Mouse (Mus musculus): ENCODE data around the gene Dab2ip. TPM values are rescaled to one million over a fixed set of nuclear protein-coding genes. Genes with fewer than 3 reads are reported as not detected.
A peak's percentile ranks its signal among the peaks of the same experiment; 100 is the strongest.

Gene Dab2ip
- polyA plus RNA-seq, 1 experiment from 2014 or later: 56.9 TPM

DNA sequence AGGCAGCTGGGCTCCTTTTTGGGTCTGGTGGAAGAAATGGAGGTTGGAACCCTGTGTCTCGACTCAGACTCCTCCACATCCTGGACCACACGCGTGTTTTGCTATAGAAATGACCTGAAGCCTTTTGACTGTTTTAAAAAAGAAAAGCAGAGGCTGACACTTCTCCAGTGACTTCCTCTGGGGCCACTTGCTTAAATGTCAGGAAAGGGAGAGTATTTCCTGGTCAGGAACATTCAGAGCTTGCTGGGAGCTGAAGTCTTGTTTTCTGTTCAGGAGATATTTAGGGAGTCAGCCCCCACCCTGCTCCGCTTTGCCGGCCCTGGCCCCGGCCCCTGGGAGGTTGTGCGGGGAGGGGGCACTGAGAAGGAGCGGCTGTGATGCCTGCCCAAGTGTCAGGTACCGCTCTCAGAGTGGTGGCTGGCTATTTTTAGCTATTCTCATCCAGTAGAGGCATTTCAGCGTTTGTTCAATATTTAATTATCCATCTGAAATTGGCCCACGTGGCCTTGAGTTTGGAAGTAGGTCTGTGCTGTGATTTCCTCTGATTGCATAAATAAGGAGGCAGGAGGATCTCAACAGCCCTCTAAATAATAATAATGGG, 69.3 kb downstream of the Dab2ip start:
- WGBS: 63% methylated on average over 11 of the region's 11 CpGs
- H3K4me2 ChIP-seq: no peak overlapping the region
- H3K4me3 ChIP-seq (replicated peaks): no peak overlapping the region
- H3K4me1 ChIP-seq: peaks cover 56% of the 10 kb centered on the region
- peak overlapping the region; percentile 59; the same call in 1 of the 2 replicates for H3K27ac ChIP-seq
- ATAC-seq (ENCODE audit: low FRiP score): no peak
- no peaks in the 10 kb centered on the region for H3K9me3 ChIP-seq
- H3K9ac ChIP-seq: no peak overlapping the region
- H3K36me3 ChIP-seq (replicated peaks): peaks cover 6% of the 10 kb centered on the region; the same call in 1 of the 2 replicates
- H3K27me3 ChIP-seq: no peaks in the 10 kb centered on the region

DNA sequence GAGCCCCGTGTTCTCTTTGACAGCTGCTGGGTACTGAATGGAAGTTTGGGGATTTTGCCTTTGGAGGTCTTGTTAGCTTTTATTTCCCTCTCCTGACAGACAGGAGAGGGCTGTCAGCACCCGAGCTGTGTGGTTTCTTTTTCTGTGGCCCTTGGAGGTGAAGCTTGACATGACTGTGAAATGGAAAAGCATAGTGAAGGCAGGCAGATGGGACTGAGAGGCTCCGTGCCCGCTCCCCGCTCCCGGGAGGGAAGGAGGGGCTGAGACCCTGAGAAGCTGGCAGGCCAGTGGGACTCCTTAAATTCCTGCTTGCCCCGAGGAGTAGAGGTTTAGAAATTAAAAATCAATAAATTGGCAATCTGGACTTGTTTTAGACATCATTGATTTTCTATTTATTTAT, 70.0 kb downstream of the Dab2ip start:
- Histone ChIP-seq H3K4me1 (peaks cover 49% of the 10 kb centered on the region), H3K27me3 (no peaks in the 10 kb centered on the region), H3K9me3 (no peaks in the 10 kb centered on the region), H3K4me2 (no peak overlapping the region), H3K4me3 (replicated peaks) (no peak overlapping the region), H3K27ac (peak overlapping the region; percentile 59; the same call in 1 of the 2 replicates), H3K9ac (no peak overlapping the region), H3K36me3 (replicated peaks) (peaks cover 6% of the 10 kb centered on the region; the same call in 1 of the 2 replicates)
- ATAC-seq (ENCODE audit: low FRiP score): no peak
- 52% methylated on average over 7 of the region's 7 CpGs for whole genome bisulfite sequencing

DNA sequence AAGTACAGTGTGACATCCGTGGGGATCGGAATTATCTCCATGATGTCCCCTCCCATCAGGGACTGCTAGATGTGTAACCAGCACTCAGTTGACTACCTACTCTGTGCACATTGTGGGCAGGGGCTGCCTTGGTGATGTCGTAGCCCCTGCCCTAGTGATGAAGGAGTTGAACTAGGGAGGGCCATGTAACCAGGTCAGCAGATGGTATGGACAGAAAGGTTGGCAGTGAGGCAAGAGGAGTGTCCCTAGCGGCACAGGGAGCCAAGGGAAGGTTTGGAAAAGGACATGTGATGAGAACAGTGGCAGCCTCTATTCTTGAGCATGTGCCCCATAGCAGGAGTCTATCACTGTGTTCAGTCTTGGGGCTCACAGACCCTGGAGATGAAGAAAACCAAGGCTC, 70.6 kb downstream of the Dab2ip start:
- H3K27ac ChIP-seq: no peak overlapping the region
- no peak overlapping the region for H3K4me3 ChIP-seq (replicated peaks)
- H3K9me3 ChIP-seq: no peaks in the 10 kb centered on the region
- ATAC-seq (ENCODE audit: low FRiP score): no peak
- peaks cover 6% of the 10 kb centered on the region; the same call in 1 of the 2 replicates for H3K36me3 ChIP-seq (replicated peaks)
- 84% methylated on average over 4 of the region's 4 CpGs for WGBS
- no peak overlapping the region for H3K4me2 ChIP-seq
- no peaks in the 10 kb centered on the region for H3K27me3 ChIP-seq
- H3K4me1 ChIP-seq: peaks cover 43% of the 10 kb centered on the region
- no peak overlapping the region for H3K9ac ChIP-seq

DNA sequence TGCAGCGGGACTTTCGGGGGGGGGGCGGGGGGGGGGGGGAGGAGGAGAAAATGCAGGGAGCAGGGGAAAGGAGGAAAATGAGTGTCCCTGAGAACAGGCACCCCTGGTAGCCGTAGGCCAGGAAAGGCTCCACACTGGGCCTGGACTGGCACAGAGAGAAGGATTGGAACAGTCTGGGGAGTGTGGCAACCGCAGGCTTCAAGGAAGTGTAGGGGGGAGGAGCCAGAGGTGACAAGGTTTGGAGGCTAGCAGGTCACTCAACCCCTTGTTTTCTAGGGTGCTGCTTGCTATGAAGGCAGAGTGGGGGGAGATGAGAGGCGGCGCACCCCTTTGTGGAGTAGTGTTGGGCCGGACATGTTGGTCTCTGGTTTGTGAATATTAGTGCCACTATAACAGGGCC, 71.1 kb downstream of the Dab2ip start:
- no peak for ATAC-seq (ENCODE audit: low FRiP score)
- Histone ChIP-seq H3K9ac (no peak overlapping the region), H3K4me3 (replicated peaks) (no peak overlapping the region), H3K27me3 (no peaks in the 10 kb centered on the region), H3K36me3 (replicated peaks) (peaks cover 6% of the 10 kb centered on the region; the same call in 1 of the 2 replicates), H3K9me3 (no peaks in the 10 kb centered on the region), H3K27ac (no peak overlapping the region), H3K4me2 (no peak overlapping the region), H3K4me1 (peaks cover 39% of the 10 kb centered on the region)
- 93% methylated on average over 5 of the region's 8 CpGs for WGBS

DNA sequence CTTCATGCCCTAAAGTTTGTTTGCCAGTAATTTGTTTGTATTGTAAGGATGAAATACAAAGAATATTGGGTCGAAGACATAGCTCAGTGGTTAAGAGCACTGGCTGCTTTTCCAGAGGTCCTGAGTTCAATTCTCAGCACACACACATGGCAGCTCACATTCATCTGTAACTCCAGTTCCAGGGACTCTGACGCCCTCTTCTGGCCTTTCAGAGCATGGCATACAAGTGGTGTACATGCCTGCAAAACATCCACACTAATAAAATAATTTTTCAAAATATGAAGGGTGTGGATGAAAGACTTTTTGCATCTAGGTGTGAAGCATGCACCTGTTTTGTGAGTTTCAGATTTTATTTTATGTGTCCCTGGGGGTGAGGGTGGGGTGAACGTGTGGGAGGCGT, 75.3 kb downstream of the Dab2ip start:
- H3K27ac ChIP-seq: no peak overlapping the region
- no peak overlapping the region for H3K4me2 ChIP-seq
- H3K36me3 ChIP-seq (replicated peaks): peaks cover 13% of the 10 kb centered on the region; the same call in 1 of the 2 replicates
- peaks cover 16% of the 10 kb centered on the region for H3K4me1 ChIP-seq
- H3K4me3 ChIP-seq (replicated peaks): no peak overlapping the region
- H3K9ac ChIP-seq: no peak overlapping the region
- H3K9me3 ChIP-seq: no peaks in the 10 kb centered on the region
- no peaks in the 10 kb centered on the region for H3K27me3 ChIP-seq
- no peak for ATAC-seq (ENCODE audit: low FRiP score)
- 87% methylated on average over 4 of the region's 4 CpGs for WGBS

DNA sequence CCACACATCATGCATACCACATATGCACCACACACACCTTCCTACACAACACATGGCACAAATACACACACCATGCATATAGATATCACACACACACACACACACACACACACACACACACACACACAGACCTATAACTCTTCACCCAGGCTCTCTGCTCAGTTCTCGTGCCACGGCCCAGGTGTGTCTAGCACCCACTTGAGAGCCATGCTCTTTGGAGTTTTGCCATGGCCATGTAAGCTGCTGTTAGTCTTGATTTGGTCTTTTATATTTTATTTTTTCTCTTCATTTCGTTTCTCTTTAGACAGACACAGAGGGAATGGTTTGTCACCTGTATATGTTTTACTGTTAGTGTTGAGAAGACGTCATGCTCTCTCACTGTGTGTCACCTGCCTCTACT, 76.9 kb downstream of the Dab2ip start:
- peaks cover 8% of the 10 kb centered on the region; the same call in 1 of the 2 replicates for H3K36me3 ChIP-seq (replicated peaks)
- H3K27me3 ChIP-seq: no peaks in the 10 kb centered on the region
- H3K9ac ChIP-seq: no peak overlapping the region
- ATAC-seq (ENCODE audit: low FRiP score): no peak
- H3K4me3 ChIP-seq (replicated peaks): no peak overlapping the region
- H3K4me1 ChIP-seq: peaks cover 13% of the 10 kb centered on the region
- no peaks in the 10 kb centered on the region for H3K9me3 ChIP-seq
- 88% methylated on average over 4 of the region's 4 CpGs for WGBS
- no peak overlapping the region for H3K27ac ChIP-seq
- H3K4me2 ChIP-seq: no peak overlapping the region

DNA sequence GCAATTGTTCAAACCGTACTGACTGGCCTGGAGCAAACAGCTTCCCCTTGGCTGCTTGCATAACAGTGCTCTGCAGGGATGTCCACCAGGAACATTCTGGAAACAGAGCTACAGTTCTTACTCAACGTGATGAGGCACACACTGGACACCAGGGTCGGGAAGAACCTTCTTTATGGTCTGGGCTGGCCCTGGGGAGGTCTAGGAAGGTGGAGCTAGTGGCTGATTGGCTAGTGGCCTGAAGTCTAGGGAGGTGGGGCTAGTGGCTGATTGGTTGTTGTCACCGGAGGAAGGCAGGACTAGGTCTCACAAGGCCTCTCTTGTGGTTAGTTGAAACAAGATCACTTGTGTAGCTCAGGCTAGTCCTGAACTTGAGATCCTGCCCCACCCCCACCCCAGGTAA, 77.5 kb downstream of the Dab2ip start:
- ATAC-seq (ENCODE audit: low FRiP score): no peak
- no peak overlapping the region for H3K9ac ChIP-seq
- H3K9me3 ChIP-seq: no peaks in the 10 kb centered on the region
- H3K4me2 ChIP-seq: no peak overlapping the region
- H3K4me1 ChIP-seq: peaks cover 13% of the 10 kb centered on the region
- peaks cover 8% of the 10 kb centered on the region; the same call in 1 of the 2 replicates for H3K36me3 ChIP-seq (replicated peaks)
- H3K4me3 ChIP-seq (replicated peaks): no peak overlapping the region
- no peaks in the 10 kb centered on the region for H3K27me3 ChIP-seq
- 78% methylated on average over 4 of the region's 4 CpGs for WGBS
- H3K27ac ChIP-seq: no peak overlapping the region

DNA sequence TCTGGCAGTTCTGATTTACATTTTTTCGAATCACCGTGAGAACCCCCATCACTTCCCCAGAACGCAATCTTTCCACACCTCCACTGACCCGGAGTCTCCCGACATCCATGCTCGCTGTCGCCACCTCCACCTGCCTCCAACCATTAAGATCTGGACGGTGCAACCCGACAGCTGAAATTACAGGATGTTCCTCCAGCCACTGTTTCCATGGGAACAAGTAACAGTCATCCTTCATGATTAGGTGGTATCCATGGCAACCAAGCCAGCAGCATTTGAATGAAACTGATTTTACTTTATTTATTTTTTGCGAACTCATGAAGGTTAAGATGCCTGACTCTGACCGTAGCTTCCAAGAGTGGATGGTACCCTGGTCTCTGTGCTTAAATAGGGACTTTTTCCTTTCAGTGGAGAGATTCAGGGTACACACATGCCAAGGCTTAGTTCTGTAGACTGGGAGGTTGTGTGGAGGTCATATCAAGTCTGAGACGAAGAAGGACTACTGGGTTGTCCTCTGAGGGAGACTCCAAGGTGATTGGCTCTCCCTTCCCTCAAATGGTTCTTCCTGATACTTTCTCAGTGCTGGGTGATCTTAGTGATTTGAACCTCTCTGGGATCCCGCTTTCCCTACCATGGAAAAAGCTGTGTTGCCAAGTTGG, 79.9 kb downstream of the Dab2ip start:
- H3K27ac ChIP-seq: 0 out of 2 replicates have a peak overlapping the region, but pooled peaks have one; percentile 44
- no peaks in the 10 kb centered on the region for H3K27me3 ChIP-seq

DNA sequence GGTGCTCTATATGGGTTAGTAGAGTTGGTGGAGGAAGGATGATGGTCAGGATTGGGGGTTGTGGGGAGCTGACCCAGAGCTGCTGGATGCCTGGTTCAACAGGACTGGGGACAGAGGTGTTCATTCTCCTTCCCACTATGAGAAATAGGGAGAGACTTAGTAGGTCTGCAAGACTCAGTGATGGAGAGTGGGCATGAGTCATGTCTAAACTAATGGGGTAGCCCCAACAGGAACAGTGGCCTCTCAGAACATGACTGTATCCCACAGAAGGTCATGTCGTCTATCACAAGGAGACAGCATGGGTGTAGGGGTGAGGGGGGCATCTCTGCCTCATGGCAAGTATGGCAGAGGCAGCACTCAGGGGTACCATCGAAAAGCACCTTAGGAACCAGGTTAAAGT, 81.7 kb downstream of the Dab2ip start:
- H3K4me2 ChIP-seq: no peak overlapping the region
- 94% methylated on average over 2 of the region's 2 CpGs for WGBS
- H3K9ac ChIP-seq: no peak overlapping the region
- H3K4me1 ChIP-seq: peaks cover 13% of the 10 kb centered on the region
- no peaks in the 10 kb centered on the region for H3K27me3 ChIP-seq
- no peaks in the 10 kb centered on the region for H3K9me3 ChIP-seq
- peaks cover 18% of the 10 kb centered on the region for H3K36me3 ChIP-seq (replicated peaks)
- H3K4me3 ChIP-seq (replicated peaks): no peak overlapping the region
- no peak overlapping the region for H3K27ac ChIP-seq
- no peak for ATAC-seq (ENCODE audit: low FRiP score)

More for the DNA sequence above, 79.9 kb downstream of the Dab2ip start:
- Histone ChIP-seq H3K4me2 (no peak overlapping the region), H3K4me1 (peaks cover 13% of the 10 kb centered on the region), H3K4me3 (replicated peaks) (no peak overlapping the region), H3K9ac (no peak overlapping the region), H3K9me3 (no peaks in the 10 kb centered on the region), H3K36me3 (replicated peaks) (peaks cover 8% of the 10 kb centered on the region; the same call in 1 of the 2 replicates)
- peak; percentile 81 for ATAC-seq (ENCODE audit: low FRiP score)
- WGBS: 67% methylated on average over 13 of the region's 13 CpGs

DNA sequence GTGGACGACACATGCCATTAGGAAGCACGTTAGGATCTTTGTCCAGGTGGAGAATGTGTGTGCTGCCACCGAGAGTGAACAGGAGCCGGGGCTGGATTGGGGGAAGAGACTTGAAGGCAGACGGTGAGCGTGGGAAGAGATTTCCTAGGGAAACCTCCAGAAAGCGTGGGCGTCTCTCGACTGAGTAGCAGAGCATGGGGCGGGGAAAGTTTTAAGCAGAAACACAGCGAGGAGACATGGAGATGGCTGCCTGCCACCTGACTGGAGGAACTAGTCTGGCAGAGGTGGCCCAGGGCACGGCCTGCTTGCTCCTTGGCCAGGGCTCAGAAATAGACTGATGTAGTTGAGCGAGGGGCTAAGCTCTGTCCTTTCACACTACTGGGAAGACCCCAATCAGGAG, 82.5 kb downstream of the Dab2ip start:
- Histone ChIP-seq H3K36me3 (replicated peaks) (peaks cover 20% of the 10 kb centered on the region), H3K4me3 (replicated peaks) (no peak overlapping the region), H3K9ac (no peak overlapping the region), H3K27me3 (no peaks in the 10 kb centered on the region), H3K4me1 (peaks cover 13% of the 10 kb centered on the region), H3K4me2 (no peak overlapping the region), H3K9me3 (no peaks in the 10 kb centered on the region), H3K27ac (no peak overlapping the region)
- no peak for ATAC-seq (ENCODE audit: low FRiP score)
- 85% methylated on average over 13 of the region's 13 CpGs for WGBS

DNA sequence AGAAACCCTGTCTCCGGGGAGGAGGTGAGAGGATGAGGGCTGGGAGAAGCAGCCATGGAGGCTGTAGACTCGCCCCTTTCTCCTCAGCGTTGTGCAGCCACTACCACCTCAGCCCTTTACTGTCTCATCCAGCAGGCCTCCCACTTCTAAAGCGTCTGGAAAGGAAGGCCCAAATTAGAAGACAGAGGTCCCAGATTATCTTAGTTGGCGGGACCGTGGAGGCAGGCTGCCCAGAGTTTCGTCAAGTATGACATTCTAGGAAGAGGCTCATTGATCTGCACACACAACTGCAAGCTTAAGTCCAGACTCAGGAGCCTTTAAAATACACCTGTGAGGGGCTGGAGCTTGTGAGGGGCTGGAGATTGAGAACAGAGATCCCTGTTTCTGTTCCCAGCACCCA, 84.2 kb downstream of the Dab2ip start:
- 85% methylated on average over 7 of the region's 7 CpGs for WGBS
- no peak overlapping the region for H3K4me3 ChIP-seq (replicated peaks)
- H3K9ac ChIP-seq: no peak overlapping the region
- H3K27me3 ChIP-seq: no peaks in the 10 kb centered on the region
- H3K4me1 ChIP-seq: peaks cover 13% of the 10 kb centered on the region
- H3K4me2 ChIP-seq: no peak overlapping the region
- ATAC-seq (ENCODE audit: low FRiP score): no peak
- peaks cover 12% of the 10 kb centered on the region for H3K36me3 ChIP-seq (replicated peaks)
- no peak overlapping the region for H3K27ac ChIP-seq
- no peaks in the 10 kb centered on the region for H3K9me3 ChIP-seq

DNA sequence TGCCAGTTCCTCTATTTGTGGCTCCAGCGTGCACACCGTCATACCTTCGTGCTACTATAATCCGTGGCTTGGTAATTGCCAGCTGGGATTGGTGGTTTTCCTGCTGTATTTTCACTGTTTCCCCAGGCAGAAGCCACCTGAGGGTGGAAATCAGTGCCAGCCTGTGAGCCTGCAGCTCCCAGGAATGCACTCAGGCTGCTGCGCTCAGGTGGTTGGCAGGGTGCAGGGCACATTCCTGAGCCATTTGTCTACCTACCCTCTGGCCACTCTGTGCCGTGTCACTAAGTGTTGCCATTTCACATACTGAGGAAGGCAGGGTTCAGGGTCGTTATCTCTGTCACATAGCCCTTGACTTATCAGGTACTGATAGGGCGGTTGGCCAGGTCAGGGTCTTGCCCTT, 88.5 kb downstream of the Dab2ip start:
- no peaks in the 10 kb centered on the region for H3K27me3 ChIP-seq
- no peak overlapping the region for H3K4me2 ChIP-seq
- H3K4me1 ChIP-seq: peaks cover 7% of the 10 kb centered on the region
- no peak overlapping the region for H3K27ac ChIP-seq
- no peak overlapping the region for H3K4me3 ChIP-seq (replicated peaks)
- H3K36me3 ChIP-seq (replicated peaks): peaks cover 12% of the 10 kb centered on the region
- no peak overlapping the region for H3K9ac ChIP-seq
- 94% methylated on average over 8 of the region's 8 CpGs for WGBS
- no peak for ATAC-seq (ENCODE audit: low FRiP score)
- no peaks in the 10 kb centered on the region for H3K9me3 ChIP-seq

DNA sequence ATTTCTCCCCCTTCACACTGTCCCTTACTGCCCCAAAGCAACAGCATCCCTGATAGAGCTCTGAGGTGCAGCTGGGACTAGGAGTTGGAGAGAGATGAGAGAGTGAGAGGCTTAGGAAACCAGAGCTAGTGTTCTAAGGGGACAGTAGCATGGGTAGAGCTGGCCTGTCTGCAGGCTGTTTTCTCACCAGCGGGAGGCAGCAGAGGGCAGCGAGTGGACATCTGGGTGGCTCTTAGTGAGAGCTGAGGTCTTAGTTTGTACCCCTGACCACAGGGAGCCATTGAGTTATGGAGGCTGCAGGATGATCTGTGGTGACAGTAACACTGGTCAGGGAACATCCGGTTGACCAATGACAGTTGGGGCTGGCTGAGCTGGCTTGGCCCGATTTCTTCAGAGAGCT, 91.6 kb downstream of the Dab2ip start:
- Histone ChIP-seq H3K4me3 (replicated peaks) (no peak overlapping the region), H3K4me1 (peaks cover 16% of the 10 kb centered on the region), H3K9ac (no peak overlapping the region), H3K36me3 (replicated peaks) (peaks cover 3% of the 10 kb centered on the region), H3K4me2 (no peak overlapping the region), H3K27ac (no peak overlapping the region), H3K9me3 (no peaks in the 10 kb centered on the region), H3K27me3 (no peaks in the 10 kb centered on the region)
- peak; percentile 68 for ATAC-seq (ENCODE audit: low FRiP score)
- WGBS: 36% methylated on average over 4 of the region's 4 CpGs

Measured in forebrain, embryonic 12.5 days (tissue).